Mouse (Mus musculus) heart, postnatal 36 days (tissue): ENCODE data around the gene Snap47. TPM values are rescaled to one million over a fixed set of nuclear protein-coding genes. Genes with fewer than 3 reads are reported as not detected.
"Not testable (repeated sequence)": the region's sequence is repeated elsewhere in the genome, so short reads cannot be mapped to it uniquely, and the experiment has no call there.

Source experiments
- DNase-seq, 2 experiments: peaks; one replicate each; pipeline ENCODE4 v3.0.0; 2021 to 2022
- intact Hi-C: fragments of 180-260 bp; cut with DNase I; formaldehyde crosslinking; loops from one replicate; pipeline ENCODE4 v1.15.1; 2025
- total RNA-seq, 2 experiments: library from RNA; stranded (reverse); gene quantifications; 2 replicates each; pipeline ENCODE4 v1.2.3; 2021

The Snap47 gene
- total RNA-seq, 2 experiments from 2014 or later = 33.0 to 37.7 TPM

DNA sequence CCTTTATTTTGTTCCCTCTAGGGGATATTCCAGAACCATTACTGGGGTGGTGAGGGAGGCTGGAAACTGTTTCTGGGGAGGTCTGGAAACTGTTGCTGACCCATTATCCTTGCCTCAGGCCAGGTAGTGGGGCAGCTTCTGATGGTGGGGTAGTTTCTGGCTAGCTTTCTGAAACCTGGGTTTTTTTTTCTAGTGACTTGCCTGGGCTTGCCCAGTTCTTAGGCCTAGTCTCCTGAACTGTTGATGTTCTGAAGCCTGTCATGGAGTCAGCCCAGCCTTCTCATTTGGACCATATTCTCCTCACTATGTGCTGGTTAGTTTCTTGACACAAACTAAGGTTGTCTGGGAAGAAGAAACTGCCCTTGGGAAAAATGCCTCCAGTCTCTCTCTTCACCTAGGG, 71.4 kb downstream of the Snap47 start:
- no peak for DNase-seq
- intact Hi-C loops = no loop called here

DNA sequence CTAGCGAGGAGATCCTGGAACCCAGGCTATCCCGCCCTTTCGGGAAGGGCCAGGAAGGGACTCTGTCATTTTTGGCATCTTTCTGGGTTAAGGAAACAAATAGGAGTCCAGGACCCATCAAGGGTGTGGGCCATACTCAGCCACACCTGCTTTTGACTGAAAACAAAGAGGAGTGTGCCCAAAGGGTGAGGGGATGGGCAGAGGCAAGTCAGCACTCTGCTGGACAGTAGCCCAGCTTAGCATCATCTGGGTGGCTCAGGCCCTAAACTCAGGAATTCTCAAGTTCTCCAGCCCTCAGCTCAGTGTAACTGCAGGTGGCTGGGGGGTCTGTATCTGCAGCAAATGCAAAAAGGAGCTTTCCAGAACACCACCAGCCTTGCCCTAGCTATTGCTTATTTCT, 73.0 kb downstream of the Snap47 start:
- intact Hi-C loops = no loop called here
- no peak for DNase-seq

DNA sequence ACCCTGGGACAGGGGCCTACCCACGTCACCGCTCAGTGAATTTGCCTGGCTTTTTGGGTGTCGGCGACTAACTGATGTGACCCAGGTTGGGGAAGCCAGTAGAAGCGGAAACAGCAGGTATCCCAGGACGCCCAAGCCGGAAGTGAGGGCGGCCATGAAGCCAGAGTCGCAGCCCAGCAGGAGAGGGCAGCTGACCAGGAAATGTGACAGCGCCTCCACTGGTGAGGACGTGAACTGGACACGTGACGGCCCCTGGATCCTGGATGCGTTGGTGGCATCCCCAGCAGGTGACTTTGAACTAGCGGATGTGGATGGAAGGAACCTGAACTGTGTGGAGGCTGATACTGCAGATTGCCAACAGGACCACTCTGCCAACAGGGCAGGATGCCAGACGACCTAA, 75.5 kb downstream of the Snap47 start, which contains the start of gene Prss38:
Gene Prss38, minus strand, starts transcription at position 183 of the 400 bp plus-strand sequence.
- intact Hi-C loops = no loop called here
- no peak for DNase-seq

- DNase-seq = no peak
- intact Hi-C loops = no loop called here
Measured at GRCm38 (mm10) chr11:59369848-59370247, 81.1 kb downstream of the Snap47 start.

- not testable (repeated sequence) for DNase-seq
- intact Hi-C loops = loop anchor here (2.0 kb wide), 1 partner anchor 59 kb away; no protein-coding TSS in a partner anchor
Measured at GRCm38 (mm10) chr11:59367955-59368354, 83.0 kb downstream of the Snap47 start.

- intact Hi-C loops = loop anchor here (2.0 kb wide), 1 partner anchor 58 kb away; no protein-coding TSS in a partner anchor
- peak in 1 of 2 experiments; percentile 28 for DNase-seq
Measured at GRCm38 (mm10) chr11:59366633-59367032, 84.4 kb downstream of the Snap47 start.

- DNase-seq = no peak
- intact Hi-C loops = loop anchor here (2.0 kb wide), 1 partner anchor 57 kb away; no protein-coding TSS in a partner anchor
Measured at GRCm38 (mm10) chr11:59366031-59366430, 85.0 kb downstream of the Snap47 start.

GRCm38 (mm10) chr11:59364417-59364816, 86.6 kb downstream of the Snap47 start:
- no peak for DNase-seq
- intact Hi-C loops = no loop called here

DNA sequence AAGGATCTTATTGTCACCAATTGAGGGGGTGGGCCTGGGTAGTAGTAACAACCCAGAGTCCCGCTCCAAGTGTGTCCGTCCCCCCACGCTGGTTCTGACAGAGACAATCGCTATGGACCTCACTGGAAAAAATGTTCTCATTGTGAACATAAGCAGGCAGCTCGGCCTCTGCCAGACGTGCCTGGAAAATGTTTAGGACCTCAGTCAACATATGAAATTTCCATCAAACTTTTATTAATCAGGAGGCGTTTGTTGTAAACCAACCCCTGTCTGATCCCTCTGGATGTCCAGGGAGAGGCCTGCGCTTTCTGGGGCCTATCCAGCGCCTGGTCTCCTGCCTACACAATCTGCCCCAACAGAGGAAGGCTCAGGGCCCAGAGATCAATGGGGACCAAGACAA, 87.0 kb downstream of the Snap47 start:
- DNase-seq = no peak
- intact Hi-C loops = no loop called here

GRCm38 (mm10) chr11:59361291-59361690, 89.7 kb downstream of the Snap47 start:
- DNase-seq = no peak
- intact Hi-C loops = no loop called here

Other genes with a start within 250 kb of the Snap47 start
- 100 to 1,000 TPM; 110 to 125 TPM for gene Mrpl55, start 248.7 kb downstream of the Snap47 start, total RNA-seq
- 1 to 10 TPM; 9.2 to 9.5 TPM for gene 2310033P09Rik, start 242.9 kb downstream of the Snap47 start, total RNA-seq
- gene Arf1, start 222.9 kb downstream of the Snap47 start, total RNA-seq = 100 to 1,000 TPM; 257 TPM
- not detected for gene Wnt3a, start 160.4 kb downstream of the Snap47 start, total RNA-seq
- 1 to 10 TPM; 6.0 to 6.2 TPM for gene Wnt9a, start 144.3 kb downstream of the Snap47 start, total RNA-seq
- not detected for gene Prss38, start 75.5 kb downstream of the Snap47 start, total RNA-seq
- gene Jmjd4, start 1.1 kb downstream of the Snap47 start, total RNA-seq = 10 to 100 TPM; 10.8 TPM
- 1 to 10 TPM; 4.4 to 4.7 TPM for gene Zfp867, start 21.3 kb upstream of the Snap47 start, total RNA-seq
- 10 to 100 TPM; 16.4 to 17.4 TPM for gene Zkscan17, start 75.6 kb upstream of the Snap47 start, total RNA-seq
- gene Nlrp3, start 90.4 kb upstream of the Snap47 start, total RNA-seq = 1 to 10 TPM in 1 of 2 experiments, under 1 TPM in 1; 0.42 to 1.0 TPM
- gene Olfr222, start 125.0 kb upstream of the Snap47 start, total RNA-seq = not detected
- not detected for gene Olfr223, start 142.1 kb upstream of the Snap47 start, total RNA-seq
- 100 to 1,000 TPM; 137 to 147 TPM for gene Mprip, start 210.1 kb upstream of the Snap47 start, total RNA-seq